Mouse (Mus musculus): ENCODE results near the gene Adck1. TPM values are rescaled to one million over a fixed set of nuclear protein-coding genes. Genes with fewer than 3 reads are reported as not detected.
A peak's percentile ranks its signal among the peaks of the same experiment; 100 is the strongest.

Gene Adck1
- polyA plus RNA-seq, 1 experiment from 2014 or later = 12.5 TPM

GRCm38 (mm10) chr12:88433171-88433570 lies 72.8 kb downstream of the Adck1 start:
- no peaks in the 10 kb centered on the region for H3K4me1 ChIP-seq (ENCODE audit: control insufficient read depth, insufficient read depth, low read length)
- no peak overlapping the region for H3K4me3 ChIP-seq (ENCODE audit: low read depth, low read length)
- no peaks in the 10 kb centered on the region for H3K9me3 ChIP-seq (replicated peaks; ENCODE audit: control insufficient read depth, low read length)
- H3K4me2 ChIP-seq (ENCODE audit: low read depth, low read length) = no peak overlapping the region
- H3K9ac ChIP-seq (replicated peaks; ENCODE audit: low read length) = no peak overlapping the region
- DNase-seq (ENCODE audit: low spot score) (no peak), ATAC-seq (replicated peaks; ENCODE audit: insufficient number of reproducible peaks, low FRiP score, low TSS enrichment, low read depth) (no peak)
- no peaks in the 10 kb centered on the region for H3K36me3 ChIP-seq (replicated peaks; ENCODE audit: control insufficient read depth, insufficient read depth, low read depth, low read length)
- H3K27me3 ChIP-seq (ENCODE audit: control insufficient read depth, insufficient read depth, low read length) = no peaks in the 10 kb centered on the region
- no peak overlapping the region for H3K27ac ChIP-seq (replicated peaks; ENCODE audit: low read depth, low read length)
- 95% methylated on average over 7 of the region's 7 CpGs for WGBS

- no peaks in the 10 kb centered on the region for H3K36me3 ChIP-seq (replicated peaks; ENCODE audit: control insufficient read depth, insufficient read depth, low read depth, low read length)
Measured at GRCm38 (mm10) chr12:88436962-88437750, 76.8 kb downstream of the Adck1 start.

GRCm38 (mm10) chr12:88441922-88442809 lies 81.8 kb downstream of the Adck1 start:
- ATAC-seq (replicated peaks; ENCODE audit: insufficient number of reproducible peaks, low FRiP score, low TSS enrichment, low read depth) (no peak), DNase-seq (ENCODE audit: low spot score) (peak; percentile 32)
- 64% methylated on average over 14 of the region's 14 CpGs for WGBS
- Histone ChIP-seq H3K4me1 (ENCODE audit: control insufficient read depth, insufficient read depth, low read length) (no peaks in the 10 kb centered on the region), H3K9me3 (replicated peaks; ENCODE audit: control insufficient read depth, low read length) (no peaks in the 10 kb centered on the region), H3K36me3 (replicated peaks; ENCODE audit: control insufficient read depth, insufficient read depth, low read depth, low read length) (no peaks in the 10 kb centered on the region), H3K4me2 (ENCODE audit: low read depth, low read length) (no peak overlapping the region), H3K27ac (replicated peaks; ENCODE audit: low read depth, low read length) (no peak overlapping the region), H3K4me3 (ENCODE audit: low read depth, low read length) (no peak overlapping the region), H3K27me3 (ENCODE audit: control insufficient read depth, insufficient read depth, low read length) (no peaks in the 10 kb centered on the region), H3K9ac (replicated peaks; ENCODE audit: low read length) (no peak overlapping the region)

More at GRCm38 (mm10) chr12:88436962-88437750, 76.8 kb downstream of the Adck1 start:
- DNase-seq (ENCODE audit: low spot score) (no peak), ATAC-seq (replicated peaks; ENCODE audit: insufficient number of reproducible peaks, low FRiP score, low TSS enrichment, low read depth) (no peak)
- Histone ChIP-seq H3K27me3 (ENCODE audit: control insufficient read depth, insufficient read depth, low read length) (no peaks in the 10 kb centered on the region), H3K27ac (replicated peaks; ENCODE audit: low read depth, low read length) (no peak overlapping the region), H3K9ac (replicated peaks; ENCODE audit: low read length) (no peak overlapping the region), H3K4me3 (ENCODE audit: low read depth, low read length) (no peak overlapping the region), H3K4me1 (ENCODE audit: control insufficient read depth, insufficient read depth, low read length) (no peaks in the 10 kb centered on the region), H3K4me2 (ENCODE audit: low read depth, low read length) (no peak overlapping the region), H3K9me3 (replicated peaks; ENCODE audit: control insufficient read depth, low read length) (no peaks in the 10 kb centered on the region)
- WGBS = 86% methylated on average over 15 of the region's 15 CpGs

- Histone ChIP-seq H3K36me3 (replicated peaks; ENCODE audit: control insufficient read depth, insufficient read depth, low read depth, low read length) (no peaks in the 10 kb centered on the region), H3K9ac (replicated peaks; ENCODE audit: low read length) (no peak overlapping the region), H3K4me3 (ENCODE audit: low read depth, low read length) (no peak overlapping the region), H3K27me3 (ENCODE audit: control insufficient read depth, insufficient read depth, low read length) (no peaks in the 10 kb centered on the region), H3K4me1 (ENCODE audit: control insufficient read depth, insufficient read depth, low read length) (no peaks in the 10 kb centered on the region), H3K4me2 (ENCODE audit: low read depth, low read length) (no peak overlapping the region), H3K27ac (replicated peaks; ENCODE audit: low read depth, low read length) (no peak overlapping the region), H3K9me3 (replicated peaks; ENCODE audit: control insufficient read depth, low read length) (no peaks in the 10 kb centered on the region)
- no peak for ATAC-seq (replicated peaks; ENCODE audit: insufficient number of reproducible peaks, low FRiP score, low TSS enrichment, low read depth)
- no peak for DNase-seq (ENCODE audit: low spot score)
- WGBS = 91% methylated on average over 5 of the region's 5 CpGs
Measured at GRCm38 (mm10) chr12:88444040-88444439, 83.7 kb downstream of the Adck1 start.

GRCm38 (mm10) chr12:88445471-88445870 lies 85.1 kb downstream of the Adck1 start:
- WGBS = 87% methylated on average over 3 of the region's 3 CpGs
- DNase-seq (ENCODE audit: low spot score) (no peak), ATAC-seq (replicated peaks; ENCODE audit: insufficient number of reproducible peaks, low FRiP score, low TSS enrichment, low read depth) (no peak)
- Histone ChIP-seq H3K27me3 (ENCODE audit: control insufficient read depth, insufficient read depth, low read length) (no peaks in the 10 kb centered on the region), H3K27ac (replicated peaks; ENCODE audit: low read depth, low read length) (no peak overlapping the region), H3K4me1 (ENCODE audit: control insufficient read depth, insufficient read depth, low read length) (no peaks in the 10 kb centered on the region), H3K9me3 (replicated peaks; ENCODE audit: control insufficient read depth, low read length) (no peaks in the 10 kb centered on the region), H3K36me3 (replicated peaks; ENCODE audit: control insufficient read depth, insufficient read depth, low read depth, low read length) (no peaks in the 10 kb centered on the region), H3K4me3 (ENCODE audit: low read depth, low read length) (no peak overlapping the region), H3K4me2 (ENCODE audit: low read depth, low read length) (no peak overlapping the region), H3K9ac (replicated peaks; ENCODE audit: low read length) (no peak overlapping the region)

GRCm38 (mm10) chr12:88450658-88451563 lies 90.6 kb downstream of the Adck1 start:
- ATAC-seq (replicated peaks; ENCODE audit: insufficient number of reproducible peaks, low FRiP score, low TSS enrichment, low read depth) = no peak
- no peaks in the 10 kb centered on the region for H3K4me1 ChIP-seq (ENCODE audit: control insufficient read depth, insufficient read depth, low read length)
- H3K27ac ChIP-seq (replicated peaks; ENCODE audit: low read depth, low read length) = no peak overlapping the region
- H3K36me3 ChIP-seq (replicated peaks; ENCODE audit: control insufficient read depth, insufficient read depth, low read depth, low read length) = no peaks in the 10 kb centered on the region
- H3K9ac ChIP-seq (replicated peaks; ENCODE audit: low read length) = no peak overlapping the region
- no peaks in the 10 kb centered on the region for H3K27me3 ChIP-seq (ENCODE audit: control insufficient read depth, insufficient read depth, low read length)
- H3K4me2 ChIP-seq (ENCODE audit: low read depth, low read length) = no peak overlapping the region
- no peaks in the 10 kb centered on the region for H3K9me3 ChIP-seq (replicated peaks; ENCODE audit: control insufficient read depth, low read length)
- 82% methylated on average over 4 of the region's 4 CpGs for WGBS
- no peak for DNase-seq (ENCODE audit: low spot score)
- no peak overlapping the region for H3K4me3 ChIP-seq (ENCODE audit: low read depth, low read length)

DNA sequence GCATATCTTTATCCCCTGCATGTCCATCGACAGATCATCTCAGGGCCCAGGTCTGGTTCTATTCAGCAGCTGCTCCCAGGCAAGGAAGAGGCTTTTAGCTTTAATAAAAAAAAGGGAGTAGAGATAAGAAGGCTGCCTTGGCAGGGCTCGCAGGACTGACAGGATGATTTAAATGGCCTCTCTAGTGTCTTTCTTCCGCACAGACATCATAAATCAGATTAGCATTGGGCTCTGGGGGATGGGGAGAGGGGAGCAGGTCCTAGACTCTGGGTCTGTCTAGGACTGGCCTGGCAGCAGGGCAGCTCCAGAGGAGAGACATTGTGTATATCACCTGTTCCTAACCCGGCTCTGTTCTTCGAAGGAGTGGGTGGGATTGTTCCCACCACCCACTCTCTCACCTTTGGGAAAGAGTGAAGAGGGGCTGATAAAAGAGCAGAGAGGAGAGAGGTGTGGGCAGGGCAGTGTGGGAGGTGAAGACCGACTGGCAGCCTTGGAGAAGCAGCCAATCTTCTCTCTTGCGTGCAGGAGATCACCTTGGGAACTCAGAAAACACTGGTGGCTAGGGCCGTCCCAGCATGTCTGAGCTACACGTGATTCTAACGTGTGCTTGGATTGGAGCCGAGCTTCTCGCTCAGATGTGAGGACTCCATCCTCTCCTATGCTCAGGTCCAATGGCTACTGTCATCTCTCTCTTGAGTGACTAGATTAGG lies 94.5 kb downstream of the Adck1 start:
- H3K4me1 ChIP-seq (ENCODE audit: control insufficient read depth, insufficient read depth, low read length) = no peaks in the 10 kb centered on the region
- DNase-seq (ENCODE audit: low spot score) (no peak), ATAC-seq (replicated peaks; ENCODE audit: insufficient number of reproducible peaks, low FRiP score, low TSS enrichment, low read depth) (no peak)
- no peak overlapping the region for H3K4me2 ChIP-seq (ENCODE audit: low read depth, low read length)
- no peaks in the 10 kb centered on the region for H3K27me3 ChIP-seq (ENCODE audit: control insufficient read depth, insufficient read depth, low read length)
- H3K4me3 ChIP-seq (ENCODE audit: low read depth, low read length) = no peak overlapping the region
- no peaks in the 10 kb centered on the region for H3K9me3 ChIP-seq (replicated peaks; ENCODE audit: control insufficient read depth, low read length)
- no peak overlapping the region for H3K27ac ChIP-seq (replicated peaks; ENCODE audit: low read depth, low read length)
- WGBS = 89% methylated on average over 12 of the region's 12 CpGs
- H3K36me3 ChIP-seq (replicated peaks; ENCODE audit: control insufficient read depth, insufficient read depth, low read depth, low read length) = no peaks in the 10 kb centered on the region
- no peak overlapping the region for H3K9ac ChIP-seq (replicated peaks; ENCODE audit: low read length)

Data from embryonic facial prominence, embryonic 11.5 days (tissue).